Comparison of ENCODE assay signal across 31 mouse cellular contexts in the genomic region with DNA sequence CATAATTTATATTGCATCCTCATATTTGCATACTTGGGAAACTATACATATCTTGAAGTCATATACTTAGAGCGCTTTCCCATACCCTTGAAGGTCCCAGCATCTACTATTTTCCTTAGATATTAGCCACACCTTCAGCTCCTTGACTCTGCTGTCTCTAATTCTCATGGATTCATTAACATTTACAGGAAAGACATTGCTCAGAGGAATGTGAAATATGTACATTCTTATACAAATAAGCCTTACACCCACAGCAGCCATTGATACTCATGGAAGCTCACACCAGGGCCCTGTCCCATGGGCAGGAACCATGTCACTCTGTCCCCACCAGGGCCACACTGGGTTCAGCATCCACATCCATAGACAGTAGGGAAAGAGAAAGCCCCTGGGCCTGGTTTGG.
"Had no signal": no experiment of that assay in that cellular context is flagged by ENCODE, and none has a peak within 500 bp of the region (broad histone marks: within the 10 kb centered on the region; RNA-seq: fewer than 3 reads in every experiment).

No protein-coding gene starts in this region.

- H3K4me2 ChIP-seq: limb, embryonic 12.5 days; limb, embryonic 13.5 days; limb, embryonic 15.5 days; liver, embryonic 11.5 days; liver, embryonic 12.5 days; liver, embryonic 13.5 days; liver, embryonic 15.5 days; lung, embryonic 14.5 days; lung, embryonic 15.5 days; midbrain, embryonic 11.5 days; midbrain, embryonic 12.5 days; midbrain, embryonic 13.5 days; midbrain, embryonic 15.5 days had no signal

- H3K9ac ChIP-seq: limb, embryonic 12.5 days; limb, embryonic 13.5 days; limb, embryonic 15.5 days; liver, embryonic 12.5 days; liver, embryonic 13.5 days; liver, embryonic 14.5 days; liver, embryonic 15.5 days; liver, postnatal 0 days; lung, embryonic 14.5 days; lung, embryonic 15.5 days; midbrain, embryonic 12.5 days; midbrain, embryonic 13.5 days; midbrain, embryonic 15.5 days had no signal

- ATAC-seq: liver, embryonic 12.5 days; liver, postnatal 0 days; lung, postnatal 0 days; midbrain, embryonic 13.5 days; midbrain, embryonic 15.5 days; midbrain, embryonic 16.5 days had no signal

- H3K4me3 ChIP-seq: limb, embryonic 10.5 days; limb, embryonic 12.5 days; limb, embryonic 13.5 days; limb, embryonic 15.5 days; liver, embryonic 12.5 days; liver, embryonic 13.5 days; liver, embryonic 15.5 days; lung, embryonic 15.5 days; megakaryocyte, embryonic 14.5 days; midbrain, embryonic 10.5 days; midbrain, embryonic 12.5 days; midbrain, embryonic 13.5 days; midbrain, embryonic 15.5 days; myocyte had no signal

- H3K9me3 ChIP-seq: limb, embryonic 10.5 days; limb, embryonic 12.5 days; limb, embryonic 13.5 days; limb, embryonic 15.5 days; liver, embryonic 12.5 days; liver, embryonic 13.5 days; liver, embryonic 15.5 days; lung, embryonic 15.5 days; megakaryocyte, embryonic 14.5 days; midbrain, embryonic 10.5 days; midbrain, embryonic 12.5 days; midbrain, embryonic 13.5 days; midbrain, embryonic 15.5 days had no signal

- DNase-seq: left cerebral cortex, postnatal 4 days; liver; liver, embryonic 13.5 days; liver, postnatal 0 days; lung, adult 18-20 months; lung, adult 2 months; lung, embryonic 14.5 days; lung, postnatal 10 days; lung, postnatal 14 days; lung, postnatal 36 days; lung, postnatal 4 days; midbrain, embryonic 14.5 days had no signal

- H3K27ac ChIP-seq: limb, embryonic 10.5 days; limb, embryonic 12.5 days; limb, embryonic 13.5 days; limb, embryonic 15.5 days; liver, embryonic 12.5 days; liver, embryonic 13.5 days; liver, embryonic 14.5 days; liver, embryonic 15.5 days; lung, embryonic 15.5 days; macrophage; midbrain, embryonic 10.5 days; midbrain, embryonic 12.5 days; midbrain, embryonic 13.5 days; midbrain, embryonic 15.5 days had no signal

- H3K4me1 ChIP-seq: limb, embryonic 10.5 days; limb, embryonic 12.5 days; limb, embryonic 13.5 days; limb, embryonic 15.5 days; liver, embryonic 12.5 days; liver, embryonic 13.5 days; liver, embryonic 15.5 days; lung, embryonic 15.5 days; megakaryocyte, embryonic 14.5 days; midbrain, embryonic 10.5 days; midbrain, embryonic 12.5 days; midbrain, embryonic 13.5 days; midbrain, embryonic 15.5 days had no signal

- H3K27me3 ChIP-seq: limb, embryonic 12.5 days; limb, embryonic 13.5 days; limb, embryonic 15.5 days; liver, embryonic 12.5 days; liver, embryonic 13.5 days; liver, embryonic 15.5 days; lung, embryonic 15.5 days; megakaryocyte, embryonic 14.5 days; midbrain, embryonic 12.5 days; midbrain, embryonic 13.5 days; midbrain, embryonic 15.5 days had no signal

- H3K36me3 ChIP-seq: limb, embryonic 10.5 days; limb, embryonic 12.5 days; limb, embryonic 13.5 days; limb, embryonic 15.5 days; liver, embryonic 12.5 days; liver, embryonic 13.5 days; liver, embryonic 15.5 days; lung, embryonic 15.5 days; midbrain, embryonic 10.5 days; midbrain, embryonic 12.5 days; midbrain, embryonic 13.5 days; midbrain, embryonic 15.5 days had no signal
